Mouse (Mus musculus): Measurements from ENCODE around the gene Wwc1. TPM values are rescaled to one million over a fixed set of nuclear protein-coding genes. Genes with fewer than 3 reads are reported as not detected.
A peak's percentile ranks its signal among the peaks of the same experiment; 100 is the strongest.
"Not testable (repeated sequence)": the region's sequence is repeated elsewhere in the genome, so short reads cannot be mapped to it uniquely, and the experiment has no call there.

Wwc1 gene
- polyA plus RNA-seq, 1 experiment from 2014 or later = 3.5 TPM

DNA sequence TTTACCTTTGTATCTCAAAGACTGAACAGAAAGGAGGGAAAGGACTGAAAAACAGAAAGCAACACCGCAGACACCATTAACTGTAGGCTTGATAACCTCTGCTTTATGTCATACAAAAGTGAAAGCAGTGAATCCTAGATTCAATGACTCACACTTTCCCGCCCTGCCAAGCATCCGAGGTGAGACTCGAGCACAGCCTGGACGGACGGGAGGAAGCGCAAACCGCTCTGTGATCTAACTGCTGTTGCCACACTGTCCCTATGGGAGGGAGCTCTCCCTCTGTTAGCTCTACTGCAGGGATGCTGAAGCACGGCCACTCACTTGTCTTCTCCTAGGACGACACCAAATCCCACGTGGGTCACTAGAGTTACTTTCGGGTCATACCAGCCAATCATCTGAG lies 164.0 kb downstream of the Wwc1 start:
- whole genome bisulfite sequencing = 91% methylated on average over 12 of the region's 12 CpGs
- no peak overlapping the region for H3K4me3 ChIP-seq
- H3K4me1 ChIP-seq = no peaks in the 10 kb centered on the region
- no peak overlapping the region for H3K27ac ChIP-seq
- H3K36me3 ChIP-seq = peaks cover 96% of the 10 kb centered on the region
- H3K9ac ChIP-seq = no peak overlapping the region
- no peak overlapping the region for H3K4me2 ChIP-seq
- ATAC-seq (ENCODE audit: insufficient number of reproducible peaks, insufficient read depth, low FRiP score, low TSS enrichment, low read depth) = no peak
- H3K27me3 ChIP-seq = no peaks in the 10 kb centered on the region
- H3K9me3 ChIP-seq = no peaks in the 10 kb centered on the region

GRCm38 (mm10) chr11:35811458-35811857 lies 168.9 kb downstream of the Wwc1 start:
- Histone ChIP-seq H3K27ac (no peak overlapping the region), H3K4me1 (no peaks in the 10 kb centered on the region), H3K9ac (no peak overlapping the region), H3K4me3 (no peak overlapping the region), H3K36me3 (peaks cover 95% of the 10 kb centered on the region), H3K27me3 (no peaks in the 10 kb centered on the region), H3K9me3 (no peaks in the 10 kb centered on the region), H3K4me2 (no peak overlapping the region)
- WGBS = 83% methylated on average over 10 of the region's 10 CpGs
- no peak for ATAC-seq (ENCODE audit: insufficient number of reproducible peaks, insufficient read depth, low FRiP score, low TSS enrichment, low read depth)

GRCm38 (mm10) chr11:35801332-35801731 lies 179.0 kb downstream of the Wwc1 start:
- H3K9ac ChIP-seq = no peak overlapping the region
- H3K9me3 ChIP-seq = no peaks in the 10 kb centered on the region
- no peak overlapping the region for H3K27ac ChIP-seq
- H3K4me3 ChIP-seq = no peak overlapping the region
- H3K27me3 ChIP-seq = peaks cover 38% of the 10 kb centered on the region
- no peaks in the 10 kb centered on the region; the same call in 1 of the 2 replicates for H3K36me3 ChIP-seq
- H3K4me1 ChIP-seq = peaks cover 13% of the 10 kb centered on the region
- 77% methylated on average over 5 of the region's 5 CpGs for WGBS
- ATAC-seq (ENCODE audit: insufficient number of reproducible peaks, insufficient read depth, low FRiP score, low TSS enrichment, low read depth) = no peak
- no peak overlapping the region for H3K4me2 ChIP-seq

DNA sequence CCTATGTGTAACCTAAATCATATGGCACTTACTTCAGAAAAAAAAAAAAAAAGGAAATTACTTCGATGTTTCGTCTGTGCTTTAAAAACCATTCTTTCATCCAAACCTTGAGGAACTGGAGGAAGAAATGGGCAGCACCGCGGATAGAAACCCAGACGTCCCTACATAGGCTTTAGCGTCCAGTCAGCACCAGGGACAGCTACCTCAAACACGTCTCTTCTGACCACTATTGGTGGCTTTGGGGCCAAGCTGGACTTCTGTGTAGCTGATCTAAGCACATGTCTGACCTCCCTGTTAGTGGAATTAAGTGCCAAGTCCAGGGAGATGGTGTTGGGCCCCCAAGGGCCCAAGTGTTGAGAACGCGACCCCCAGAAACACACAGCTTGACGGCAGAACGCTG lies 181.5 kb downstream of the Wwc1 start, which contains the start of gene Fbll1:
Gene Fbll1, minus strand, starts transcription at position 11 of the 400 bp plus-strand sequence.
- no peak for ATAC-seq (ENCODE audit: insufficient number of reproducible peaks, insufficient read depth, low FRiP score, low TSS enrichment, low read depth)
- peak within 1 kb of the TSS; percentile 46 for H3K4me3 ChIP-seq
- no peak within 1 kb of the TSS for H3K9ac ChIP-seq
- 14% methylated on average over 11 of the region's 11 CpGs for WGBS
- no peak within 1 kb of the TSS for H3K27ac ChIP-seq
- peaks cover 52% of the 10 kb centered on the region for H3K27me3 ChIP-seq
- peak within 1 kb of the TSS; percentile 74 for H3K4me2 ChIP-seq
- H3K36me3 ChIP-seq = no peaks in the 10 kb centered on the region
- peaks cover 13% of the 10 kb centered on the region for H3K4me1 ChIP-seq
- no peaks in the 10 kb centered on the region for H3K9me3 ChIP-seq

DNA sequence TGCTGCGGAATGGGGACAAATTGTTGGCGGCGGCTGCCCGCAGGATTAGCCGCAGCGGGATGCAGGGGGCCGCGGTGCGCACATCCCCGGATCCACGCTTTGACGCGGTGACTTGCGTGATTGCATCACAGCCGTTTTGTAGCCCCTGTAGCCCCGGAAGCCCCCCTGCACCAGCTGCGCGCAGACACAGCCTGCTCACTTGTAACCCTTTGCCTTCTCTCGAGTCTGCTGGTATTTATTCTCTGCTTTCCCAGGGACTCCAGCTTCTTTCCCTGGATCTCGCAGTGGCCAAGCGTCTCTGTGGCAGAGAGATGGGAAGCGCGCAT lies 181.9 kb downstream of the Wwc1 start:
- H3K4me1 ChIP-seq = peaks cover 13% of the 10 kb centered on the region
- WGBS = 3% methylated on average over 23 of the region's 23 CpGs
- H3K9me3 ChIP-seq = no peaks in the 10 kb centered on the region
- no peak for ATAC-seq (ENCODE audit: insufficient number of reproducible peaks, insufficient read depth, low FRiP score, low TSS enrichment, low read depth)
- no peak overlapping the region for H3K27ac ChIP-seq
- H3K4me3 ChIP-seq = peak overlapping the region; percentile 46
- peaks cover 52% of the 10 kb centered on the region for H3K27me3 ChIP-seq
- peak overlapping the region; percentile 74 for H3K4me2 ChIP-seq
- no peak overlapping the region for H3K9ac ChIP-seq
- H3K36me3 ChIP-seq = no peaks in the 10 kb centered on the region

DNA sequence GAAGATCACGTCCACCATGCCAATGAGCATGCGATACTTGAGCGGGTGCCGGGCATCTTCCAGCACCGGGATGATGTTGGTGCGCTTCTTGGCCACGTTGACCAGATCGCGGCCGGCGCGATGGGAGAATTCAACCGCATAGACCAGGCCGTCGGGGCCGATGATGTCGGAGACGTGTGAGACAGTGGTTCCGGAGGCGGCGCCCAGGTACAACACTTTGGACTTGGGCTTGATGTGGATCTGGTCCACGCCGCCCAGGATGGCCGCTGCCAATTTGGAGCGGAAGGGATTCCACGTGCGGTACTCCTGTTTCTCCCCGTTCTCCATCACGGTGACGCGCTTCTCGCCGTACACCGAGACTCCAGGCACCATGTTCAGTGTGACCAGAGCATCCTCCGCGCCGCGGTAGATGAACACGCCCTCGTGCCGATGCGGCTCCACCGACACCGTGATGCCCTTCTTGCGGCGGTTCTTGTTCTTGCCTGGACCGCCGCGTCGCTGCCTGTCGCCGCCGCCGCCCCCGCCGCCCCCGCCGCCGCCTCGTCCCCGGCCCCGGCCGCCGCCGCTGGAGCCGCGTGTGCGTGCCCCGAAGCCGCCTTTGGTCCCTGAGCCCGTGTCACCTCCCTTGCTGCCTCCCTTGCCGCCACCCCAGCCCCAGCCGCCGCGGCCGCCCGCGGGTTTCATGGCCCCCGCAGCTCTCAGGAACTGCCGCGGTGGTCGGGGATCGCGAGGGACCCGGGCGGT lies 182.4 kb downstream of the Wwc1 start:
- H3K27me3 ChIP-seq = peaks cover 52% of the 10 kb centered on the region
- peak overlapping the region; percentile 46 for H3K4me3 ChIP-seq
- no peak for ATAC-seq (ENCODE audit: insufficient number of reproducible peaks, insufficient read depth, low FRiP score, low TSS enrichment, low read depth)
- WGBS = 5% methylated on average over 62 of the region's 86 CpGs
- H3K4me1 ChIP-seq = peaks cover 13% of the 10 kb centered on the region
- H3K36me3 ChIP-seq = no peaks in the 10 kb centered on the region
- no peak overlapping the region for H3K27ac ChIP-seq
- H3K4me2 ChIP-seq = peak overlapping the region; percentile 74
- H3K9me3 ChIP-seq = no peaks in the 10 kb centered on the region
- no peak overlapping the region for H3K9ac ChIP-seq

DNA sequence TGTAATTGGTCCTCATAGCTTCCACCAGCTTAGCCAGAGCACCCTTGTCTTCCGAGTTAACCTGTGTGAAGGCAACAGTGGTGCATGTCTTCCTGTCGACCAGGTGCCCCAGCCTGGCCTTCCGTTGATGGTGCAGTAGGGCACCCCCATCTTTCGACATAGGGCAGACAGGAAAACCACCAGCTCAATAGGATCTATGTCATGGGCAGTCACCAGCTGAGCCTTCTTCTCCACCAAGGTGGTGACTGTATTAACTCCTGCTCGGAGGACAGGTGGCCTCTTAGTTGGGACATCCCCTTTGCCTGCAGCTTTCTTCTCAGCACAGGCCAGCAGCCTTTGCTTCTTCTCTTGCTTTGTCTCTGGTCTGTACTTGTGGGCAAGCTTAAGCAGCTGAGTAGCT lies 187.5 kb downstream of the Wwc1 start:
- not testable (repeated sequence) for H3K9me3 ChIP-seq

DNA sequence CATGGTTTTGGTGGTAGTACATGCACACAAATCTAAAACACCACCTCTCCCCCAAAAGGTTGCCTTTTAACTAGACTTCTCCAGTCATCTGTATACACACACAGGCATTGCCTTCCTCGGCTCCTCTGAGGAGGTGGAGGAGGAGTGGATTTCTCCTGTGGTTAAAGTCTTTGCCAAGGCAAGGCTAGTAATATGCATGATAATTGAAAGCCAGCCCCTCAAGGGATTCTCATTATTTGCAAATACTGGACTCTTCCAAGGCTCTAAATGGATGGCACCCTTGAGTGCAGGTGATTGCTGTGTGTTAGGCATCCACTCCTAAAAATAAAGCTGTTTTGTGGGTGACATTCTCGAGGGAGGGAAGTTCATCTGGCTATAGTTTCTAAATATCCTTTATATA lies 191.9 kb downstream of the Wwc1 start:
- Histone ChIP-seq H3K9ac (no peak overlapping the region), H3K27ac (no peak overlapping the region), H3K4me1 (no peaks in the 10 kb centered on the region), H3K27me3 (no peaks in the 10 kb centered on the region; the same call in 1 of the 2 replicates), H3K4me2 (no peak overlapping the region), H3K36me3 (peaks cover 48% of the 10 kb centered on the region), H3K9me3 (no peaks in the 10 kb centered on the region), H3K4me3 (no peak overlapping the region)
- 69% methylated on average over 2 of the region's 2 CpGs for WGBS
- no peak for ATAC-seq (ENCODE audit: insufficient number of reproducible peaks, insufficient read depth, low FRiP score, low TSS enrichment, low read depth)

More for the DNA sequence above, 187.5 kb downstream of the Wwc1 start:
- not testable (repeated sequence) for H3K27ac ChIP-seq; H3K9ac ChIP-seq; H3K4me3 ChIP-seq; H3K4me2 ChIP-seq; H3K4me1 ChIP-seq; ATAC-seq (ENCODE audit: insufficient number of reproducible peaks, insufficient read depth, low FRiP score, low TSS enrichment, low read depth)
- Histone ChIP-seq H3K27me3 (peaks cover 28% of the 10 kb centered on the region), H3K36me3 (peaks cover 18% of the 10 kb centered on the region)
- 84% methylated on average over 5 of the region's 5 CpGs for WGBS

Other genes with a start within 250 kb of the Wwc1 start
- 15.1 and 17.4 TPM in 2 replicates for gene Pank3, start 211.0 kb downstream of the Wwc1 start, polyA plus RNA-seq (2015; fragmentation: Nextera tagmentation; extraction: Ambion mirVana)
- gene Fbll1, start 181.6 kb downstream of the Wwc1 start, polyA plus RNA-seq (2015; fragmentation: Nextera tagmentation; extraction: Ambion mirVana) = 0.22 and 0.29 TPM in 2 replicates
- gene Rars, start 146.0 kb downstream of the Wwc1 start, polyA plus RNA-seq (2015; fragmentation: Nextera tagmentation; extraction: Ambion mirVana) = 79.3 and 81.0 TPM in 2 replicates